8 mouse cellular contexts compared by ENCODE assay signal in the genomic region with DNA sequence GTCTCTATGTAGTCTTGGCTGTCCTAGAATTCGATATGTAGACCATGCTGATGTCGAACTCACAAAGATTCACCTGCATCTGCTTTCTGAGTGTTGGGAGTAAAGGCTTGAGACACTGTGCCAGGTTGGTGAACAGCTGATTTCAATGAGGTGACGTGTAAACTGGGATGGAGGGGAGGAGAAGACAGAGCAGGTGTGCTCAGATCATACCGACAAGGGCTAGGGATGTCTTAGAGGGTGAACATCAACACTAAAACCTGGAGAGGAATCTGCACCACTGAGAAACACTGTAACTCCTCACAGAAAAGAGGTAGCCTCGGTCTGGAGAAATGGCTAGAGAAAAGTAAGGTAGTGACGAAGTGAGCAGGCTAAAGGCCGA. TPM values are rescaled to one million over a fixed set of nuclear protein-coding genes. Genes with fewer than 3 reads are reported as not detected.
DNase-seq lines count a peak whose midpoint lies in the region; ATAC-seq and TF ChIP-seq lines count a peak whose summit lies in the region.

No protein-coding gene starts in this region.

- WGBS in kidney, adult 2 months, result 10% methylated on average over 7 of the region's 7 CpGs
- WGBS in hindbrain, embryonic 13.5 days, result 8% methylated on average over 7 of the region's 7 CpGs
- WGBS in midbrain, embryonic 13.5 days, result 8% methylated on average over 7 of the region's 7 CpGs

- no peaks in the 10 kb centered on the region for H3K36me3 ChIP-seq in kidney, adult 2 months (ENCODE audit: control insufficient read depth, insufficient read depth, low read length)
- H3K36me3 ChIP-seq in hindbrain, embryonic 13.5 days, result peaks cover 30% of the 10 kb centered on the region
- peaks cover 31% of the 10 kb centered on the region for H3K36me3 ChIP-seq in midbrain, embryonic 13.5 days

- H3K9ac ChIP-seq in hindbrain, embryonic 13.5 days, result peak overlapping the region; percentile 76; the same call in 1 of the 2 replicates
- H3K9ac ChIP-seq in midbrain, embryonic 13.5 days (replicated peaks), result peak overlapping the region; percentile 70

- peak overlapping the region; percentile 75 for H3K4me2 ChIP-seq in hindbrain, embryonic 13.5 days
- H3K4me2 ChIP-seq in midbrain, embryonic 13.5 days (replicated peaks), result peak overlapping the region; percentile 65

- peak overlapping the region; percentile 65; the same call in 1 of the 2 replicates for H3K27ac ChIP-seq in kidney, adult 2 months (ENCODE audit: insufficient read depth, low read depth, low read length)
- 0 out of 2 replicates have a peak overlapping the region, but pooled peaks have one; percentile 26 for H3K27ac ChIP-seq in bone marrow macrophage, adult 2 months (ENCODE audit: insufficient read depth, low read depth, low read length)
- peak overlapping the region; percentile 56 for H3K27ac ChIP-seq in hindbrain, embryonic 13.5 days
- peak overlapping the region; percentile 86 for H3K27ac ChIP-seq in midbrain, embryonic 13.5 days

- no peak for TF ChIP-seq CTCF in kidney, adult 2 months (conservative IDR thresholded peaks at IDR 0.05; ENCODE audit: insufficient read depth, insufficient read length, low read depth, low read length)
- no peak for TF ChIP-seq CTCF in bone marrow macrophage, adult 2 months (IDR thresholded peaks at IDR 0.05; ENCODE audit: low read depth, low read length)

- TF ChIP-seq POLR2A in kidney, adult 2 months (IDR thresholded peaks at IDR 0.05; ENCODE audit: low read depth, low read length), result no peak
- TF ChIP-seq POLR2A in bone marrow macrophage, adult 2 months (IDR thresholded peaks at IDR 0.05; ENCODE audit: borderline replicate concordance, low read depth, low read length), result no peak

- peaks cover 8% of the 10 kb centered on the region; the same call in 1 of the 2 replicates for H3K4me1 ChIP-seq in kidney, adult 2 months (ENCODE audit: control insufficient read depth, insufficient read depth, low read length)
- H3K4me1 ChIP-seq in bone marrow macrophage, adult 2 months (ENCODE audit: control insufficient read depth, insufficient read depth, low read length), result peaks cover 8% of the 10 kb centered on the region
- H3K4me1 ChIP-seq in hindbrain, embryonic 13.5 days (replicated peaks), result peaks cover 15% of the 10 kb centered on the region
- peaks cover 14% of the 10 kb centered on the region for H3K4me1 ChIP-seq in midbrain, embryonic 13.5 days (replicated peaks)

- no peak for DNase-seq in kidney, adult 2 months
- no peak for DNase-seq in kidney, adult 9 months
- DNase-seq in layer of hippocampus, adult 9-11 months, result no peak
- DNase-seq in left cerebral cortex, adult 8-10 months (ENCODE audit: low spot score in 2 of 2), result no peak
- no peak for DNase-seq in kidney, postnatal 14 days

- ATAC-seq in hindbrain, embryonic 13.5 days (ENCODE audit: low FRiP score), result peak; percentile 53
- peak; percentile 53 for ATAC-seq in midbrain, embryonic 13.5 days

- H3K27me3 ChIP-seq in kidney, adult 2 months (replicated peaks; ENCODE audit: control insufficient read depth, insufficient read depth, low read length), result no peaks in the 10 kb centered on the region
- no peaks in the 10 kb centered on the region for H3K27me3 ChIP-seq in hindbrain, embryonic 13.5 days
- H3K27me3 ChIP-seq in midbrain, embryonic 13.5 days, result no peaks in the 10 kb centered on the region

- H3K4me3 ChIP-seq in kidney, adult 2 months (ENCODE audit: insufficient read depth, low read depth, low read length), result peak overlapping the region; percentile 43
- peak overlapping the region; percentile 67 for H3K4me3 ChIP-seq in bone marrow macrophage, adult 2 months (ENCODE audit: insufficient read depth, low read length)
- peak overlapping the region; percentile 72 for H3K4me3 ChIP-seq in hindbrain, embryonic 13.5 days
- peak overlapping the region; percentile 74 for H3K4me3 ChIP-seq in midbrain, embryonic 13.5 days (replicated peaks)

- no peaks in the 10 kb centered on the region for H3K9me3 ChIP-seq in hindbrain, embryonic 13.5 days
- no peaks in the 10 kb centered on the region for H3K9me3 ChIP-seq in midbrain, embryonic 13.5 days

RNA-seq across cellular contexts. Expression of gene Zfand2b, which starts 0.4 kb away (rescaled TPM):
- polyA plus RNA-seq in kidney, adult 2 months (2012; rRNA removed), result 61.6 and 73.7 TPM in 2 replicates
- polyA plus RNA-seq in bone marrow macrophage, adult 2 months (2012; ENCODE audit: insufficient read depth, insufficient read length, missing spikeins), result 28.3 and 34.6 TPM in 2 replicates
- 40.8 and 43.2 TPM in 2 replicates for polyA plus RNA-seq in hindbrain, embryonic 13.5 days (2015; fragmentation: Nextera tagmentation; extraction: Ambion mirVana)
- polyA plus RNA-seq in midbrain, embryonic 13.5 days (2015; fragmentation: Nextera tagmentation; extraction: Ambion mirVana), result 37.8 and 39.2 TPM in 2 replicates
- total RNA-seq in left cerebral cortex, adult 8-10 months (2022), result 10 to 100 TPM; 27.2 to 29.4 (median 28.0) TPM

RNA-seq across cellular contexts. Expression of gene Abcb6, which starts 12.1 kb away (rescaled TPM):
- 41.3 and 47.0 TPM in 2 replicates for polyA plus RNA-seq in kidney, adult 2 months (2012; rRNA removed)
- 16.6 and 18.6 TPM in 2 replicates for polyA plus RNA-seq in bone marrow macrophage, adult 2 months (2012; ENCODE audit: insufficient read depth, insufficient read length, missing spikeins)
- 38.4 and 40.3 TPM in 2 replicates for polyA plus RNA-seq in hindbrain, embryonic 13.5 days (2015; fragmentation: Nextera tagmentation; extraction: Ambion mirVana)
- 37.8 and 38.3 TPM in 2 replicates for polyA plus RNA-seq in midbrain, embryonic 13.5 days (2015; fragmentation: Nextera tagmentation; extraction: Ambion mirVana)
- 10 to 100 TPM; 26.2 to 29.9 (median 28.8) TPM for total RNA-seq in left cerebral cortex, adult 8-10 months (2022)

RNA-seq across cellular contexts. Expression of gene Ankzf1, which starts 23.9 kb away (rescaled TPM):
- polyA plus RNA-seq in kidney, adult 2 months (2012; rRNA removed), result 14.5 and 17.0 TPM in 2 replicates
- 19.6 and 29.7 TPM in 2 replicates for polyA plus RNA-seq in bone marrow macrophage, adult 2 months (2012; ENCODE audit: insufficient read depth, insufficient read length, missing spikeins)
- polyA plus RNA-seq in hindbrain, embryonic 13.5 days (2015; fragmentation: Nextera tagmentation; extraction: Ambion mirVana), result 23.4 and 24.5 TPM in 2 replicates
- 23.9 and 27.5 TPM in 2 replicates for polyA plus RNA-seq in midbrain, embryonic 13.5 days (2015; fragmentation: Nextera tagmentation; extraction: Ambion mirVana)
- 10 to 100 TPM; 20.3 to 26.4 (median 26.0) TPM for total RNA-seq in left cerebral cortex, adult 8-10 months (2022)

RNA-seq across cellular contexts. Expression of gene Atg9a, which starts 23.9 kb away (rescaled TPM):
- 67.5 and 86.5 TPM in 2 replicates for polyA plus RNA-seq in kidney, adult 2 months (2012; rRNA removed)
- 30.2 and 33.5 TPM in 2 replicates for polyA plus RNA-seq in bone marrow macrophage, adult 2 months (2012; ENCODE audit: insufficient read depth, insufficient read length, missing spikeins)
- polyA plus RNA-seq in hindbrain, embryonic 13.5 days (2015; fragmentation: Nextera tagmentation; extraction: Ambion mirVana), result 44.7 and 47.7 TPM in 2 replicates
- polyA plus RNA-seq in midbrain, embryonic 13.5 days (2015; fragmentation: Nextera tagmentation; extraction: Ambion mirVana), result 39.8 and 43.1 TPM in 2 replicates
- total RNA-seq in left cerebral cortex, adult 8-10 months (2022), result 100 to 1,000 TPM; 114 to 124 (median 118) TPM

RNA-seq across cellular contexts. Expression of gene Retreg2, which starts 25.5 kb away (rescaled TPM):
- polyA plus RNA-seq in kidney, adult 2 months (2012; rRNA removed), result 225 and 237 TPM in 2 replicates
- polyA plus RNA-seq in bone marrow macrophage, adult 2 months (2012; ENCODE audit: insufficient read depth, insufficient read length, missing spikeins), result 107 and 113 TPM in 2 replicates
- polyA plus RNA-seq in hindbrain, embryonic 13.5 days (2015; fragmentation: Nextera tagmentation; extraction: Ambion mirVana), result 106 and 114 TPM in 2 replicates
- polyA plus RNA-seq in midbrain, embryonic 13.5 days (2015; fragmentation: Nextera tagmentation; extraction: Ambion mirVana), result 99.4 and 109 TPM in 2 replicates
- 100 to 1,000 TPM; 202 to 212 (median 206) TPM for total RNA-seq in left cerebral cortex, adult 8-10 months (2022)

Comparison
In these comparisons a context has a peak if more than half of its experiments do, and no peak if none do; other contexts are left out.
1. H3K27ac ChIP-seq: peak in every context shown above with its lines; median percentile 86 in midbrain, embryonic 13.5 days; 65 in kidney, adult 2 months; 56 in hindbrain, embryonic 13.5 days; 26 in bone marrow macrophage, adult 2 months.